Mouse (Mus musculus) bone marrow macrophage, adult 2 months (primary cell): Measurements from ENCODE around the gene Xpnpep2. TPM values are rescaled to one million over a fixed set of nuclear protein-coding genes. Genes with fewer than 3 reads are reported as not detected.

ENCODE experiments used
- H3K27ac ChIP-seq: 2 replicates; pipeline ENCODE4 v1.5.1; 2012; ENCODE audit warnings: low read depth, low read length; ENCODE audit not compliant: insufficient read depth
- H3K4me1 ChIP-seq: 2 replicates; pipeline ENCODE4 v1.6.1; 2012; ENCODE audit warnings: low read length; ENCODE audit not compliant: control insufficient read depth, insufficient read depth
- H3K4me3 ChIP-seq: 2 replicates; pipeline ENCODE4 v1.5.1; 2012; ENCODE audit warnings: mild to moderate bottlenecking, low read length, moderate library complexity; ENCODE audit not compliant: insufficient read depth
- CTCF ChIP-seq: IDR thresholded peaks from 2 replicates; pipeline ENCODE4 v1.5.1; 2012; ENCODE audit warnings: low read depth, mild to moderate bottlenecking, low read length, moderate library complexity
- POLR2A ChIP-seq: IDR thresholded peaks from 2 replicates; pipeline ENCODE4 v1.6.1; 2012; ENCODE audit warnings: mild to moderate bottlenecking, low read depth, low read length, borderline replicate concordance
- polyA plus RNA-seq: library from polyadenylated mRNA; stranded (reverse); fragments of >200 nt; gene quantifications from 2 replicates; pipeline ENCODE4 v1.2.4, GENCODE M21; 2012; ENCODE audit not compliant: missing spikeins, insufficient read depth, insufficient read length

Xpnpep2 gene
- polyA plus RNA-seq, 1 experiment: not detected

DNA sequence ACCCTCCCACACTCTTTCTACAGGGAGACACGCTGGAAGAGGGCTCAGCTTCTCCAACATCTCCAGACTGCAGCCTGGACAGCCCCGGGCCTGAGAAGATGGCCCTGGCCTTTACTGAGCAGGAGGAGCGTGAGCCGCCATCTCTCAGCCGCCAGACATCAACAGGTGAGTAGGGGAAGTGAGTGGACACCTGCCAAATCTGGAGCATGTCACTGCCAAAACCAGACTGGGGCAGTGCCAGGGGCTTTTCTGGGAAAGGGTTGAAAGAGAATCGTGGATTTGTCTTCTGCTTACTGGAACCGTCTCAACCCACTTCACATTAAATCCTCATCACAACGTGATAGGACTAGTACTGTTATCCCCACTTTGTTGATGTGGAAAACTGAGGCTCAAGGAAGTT lies 48.9 kb downstream of the Xpnpep2 start:
- TF ChIP-seq POLR2A: no peak
- no peak for TF ChIP-seq CTCF
- H3K27ac ChIP-seq: no peak overlapping the region
- H3K4me3 ChIP-seq: no peak overlapping the region
- H3K4me1 ChIP-seq: peaks cover 25% of the 10 kb centered on the region

GRCm38 (mm10) chrX:48158229-48158919 lies 49.8 kb downstream of the Xpnpep2 start:
- Histone ChIP-seq H3K4me1 (peaks cover 16% of the 10 kb centered on the region), H3K4me3 (no peak overlapping the region), H3K27ac (no peak overlapping the region)
- TF ChIP-seq POLR2A (no peak), CTCF (no peak)

GRCm38 (mm10) chrX:48169892-48170291 lies 61.4 kb downstream of the Xpnpep2 start:
- no peak for TF ChIP-seq CTCF
- no peak for TF ChIP-seq POLR2A
- H3K4me1 ChIP-seq: peaks cover 12% of the 10 kb centered on the region
- H3K27ac ChIP-seq: no peak overlapping the region
- no peak overlapping the region for H3K4me3 ChIP-seq

DNA sequence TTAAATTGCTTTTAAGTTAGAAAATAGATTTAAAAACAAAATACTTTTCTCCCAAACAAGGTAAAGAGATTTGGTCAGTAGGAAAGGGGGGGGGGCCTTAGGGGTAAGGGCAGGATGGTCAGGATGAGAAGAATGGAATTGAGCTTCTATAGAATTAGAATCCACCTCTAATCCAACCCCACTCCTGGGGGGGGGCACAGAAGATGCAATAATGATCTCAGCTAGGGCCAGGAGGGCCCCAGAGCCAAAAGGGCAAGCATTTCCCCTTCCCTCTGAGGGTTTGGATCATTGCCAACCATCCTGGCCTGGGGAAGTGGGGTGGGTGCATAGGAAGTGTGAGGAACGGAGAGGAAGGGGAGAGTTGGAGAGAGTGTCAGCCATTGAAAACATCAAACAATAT lies 61.8 kb downstream of the Xpnpep2 start:
- Histone ChIP-seq H3K4me3 (no peak overlapping the region), H3K4me1 (peaks cover 16% of the 10 kb centered on the region)
- TF ChIP-seq CTCF (no peak), POLR2A (no peak)

GRCm38 (mm10) chrX:48181844-48182243 lies 73.3 kb downstream of the Xpnpep2 start:
- no peak overlapping the region for H3K27ac ChIP-seq
- H3K4me3 ChIP-seq: no peak overlapping the region
- TF ChIP-seq POLR2A (no peak), CTCF (no peak)
- H3K4me1 ChIP-seq: peaks cover 2% of the 10 kb centered on the region; the same call in 1 of the 2 replicates

More for the DNA sequence above, 61.8 kb downstream of the Xpnpep2 start:
- no peak overlapping the region for H3K27ac ChIP-seq

DNA sequence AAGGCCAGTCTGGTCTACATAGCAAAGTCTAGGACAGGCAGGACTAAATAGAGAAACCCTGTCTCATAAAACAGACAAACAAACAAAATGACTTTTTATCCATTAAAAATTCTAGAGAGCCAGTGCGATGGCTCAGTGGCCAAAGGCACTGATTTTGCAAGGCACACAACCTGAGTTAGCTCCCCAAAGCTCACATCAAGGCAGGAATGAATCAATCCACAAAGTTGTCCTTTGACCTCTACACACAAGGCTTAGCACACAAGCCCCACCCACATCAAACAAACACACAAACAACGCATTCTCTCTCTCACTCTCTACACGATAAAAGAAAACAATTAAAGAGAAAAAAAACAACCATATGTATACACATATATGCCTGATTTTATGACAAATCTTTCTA lies 76.2 kb downstream of the Xpnpep2 start:
- Histone ChIP-seq H3K4me1 (peaks cover 2% of the 10 kb centered on the region; the same call in 1 of the 2 replicates), H3K27ac (no peak overlapping the region), H3K4me3 (no peak overlapping the region)
- TF ChIP-seq CTCF (no peak), POLR2A (no peak)

Other genes starting within 250 kb of the Xpnpep2 start
- gene Smarca1, start 215.8 kb upstream of the Xpnpep2 start, polyA plus RNA-seq: 0.13 TPM in 1 of 2 replicates, not detected in the other
- 36.9 and 37.7 TPM in 2 replicates for gene Ocrl, start 196.3 kb upstream of the Xpnpep2 start, polyA plus RNA-seq
- 0.17 TPM in 1 of 2 replicates, not detected in the other for gene Apln, start 73.9 kb upstream of the Xpnpep2 start, polyA plus RNA-seq
- gene Sash3, start 37.7 kb downstream of the Xpnpep2 start, polyA plus RNA-seq: 66.3 and 69.9 TPM in 2 replicates
- 64.6 and 77.1 TPM in 2 replicates for gene Zdhhc9, start 100.2 kb downstream of the Xpnpep2 start, polyA plus RNA-seq
- 31.1 and 35.9 TPM in 2 replicates for gene Utp14a, start 148.1 kb downstream of the Xpnpep2 start, polyA plus RNA-seq
- gene Bcorl1, start 232.6 kb downstream of the Xpnpep2 start, polyA plus RNA-seq: 9.6 TPM in 2 replicates